Mouse (Mus musculus) hematopoietic stem cell, adult 5-6 weeks (primary cell): Measurements from ENCODE around the gene Hist1h2bb. TPM values are rescaled to one million over a fixed set of nuclear protein-coding genes. Genes with fewer than 3 reads are reported as not detected.
"Not testable (repeated sequence)": the region's sequence is repeated elsewhere in the genome, so short reads cannot be mapped to it uniquely, and the experiment has no call there.

Experiments
- ATAC-seq, 2 experiments: fragments of 125-278 bp in 1 of 2; replicated peaks in 1 of 2; 2 replicates each; pipeline ENCODE4 v1.8.0; 2016 to 2017; ENCODE audit warnings: inconsistent platforms in 2 of 2, mild to moderate bottlenecking in 2 of 2, moderate number of reproducible peaks in 2 of 2, low read depth in 1 of 2, moderate TSS enrichment in 1 of 2; ENCODE audit not compliant: low FRiP score in 2 of 2, poor library complexity in 2 of 2, severe bottlenecking in 2 of 2, insufficient read depth in 1 of 2, low TSS enrichment in 1 of 2
- total RNA-seq: library from RNA; stranded (forward); fragments of 172-1452, 232-1000 nt; gene quantifications from 2 replicates; pipeline ENCODE4 v1.2.3, GENCODE M21; 2017

Hist1h2bb gene
- total RNA-seq = 2,012 and 2,201 TPM in 2 replicates

DNA sequence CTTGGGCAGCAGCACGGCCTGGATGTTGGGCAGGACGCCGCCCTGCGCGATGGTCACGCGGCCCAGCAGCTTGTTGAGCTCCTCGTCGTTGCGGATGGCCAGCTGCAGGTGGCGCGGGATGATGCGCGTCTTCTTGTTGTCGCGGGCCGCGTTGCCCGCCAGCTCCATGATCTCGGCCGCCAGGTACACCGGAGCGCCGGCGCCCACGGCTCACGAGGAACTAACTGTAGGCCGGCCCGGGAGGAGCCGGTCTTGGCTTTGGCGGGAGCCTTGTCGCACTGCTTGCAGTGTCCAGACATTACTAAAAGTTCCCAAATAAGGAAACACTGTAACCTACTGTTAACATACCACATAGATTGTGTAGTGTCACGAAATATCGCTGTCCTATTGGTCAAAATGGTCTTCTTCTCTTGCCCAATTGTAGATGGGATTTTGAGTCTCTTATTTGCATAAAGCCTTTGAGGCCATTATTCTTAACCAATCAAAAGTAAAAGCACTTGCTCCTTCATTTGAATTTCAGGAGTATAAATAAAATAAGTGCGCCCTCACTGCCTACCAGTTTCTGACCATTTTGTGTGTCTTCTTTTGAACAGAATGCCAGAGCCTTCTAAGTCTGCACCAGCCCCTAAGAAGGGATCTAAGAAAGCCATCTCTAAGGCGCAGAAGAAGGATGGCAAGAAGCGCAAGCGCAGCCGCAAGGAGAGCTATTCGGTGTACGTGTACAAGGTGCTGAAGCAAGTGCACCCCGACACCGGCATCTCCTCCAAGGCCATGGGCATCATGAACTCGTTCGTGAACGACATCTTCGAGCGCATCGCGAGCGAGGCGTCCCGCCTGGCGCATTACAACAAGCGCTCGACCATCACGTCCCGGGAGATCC, at the start of gene Hist1h2bb:
Hist1h2bb (plus strand) TSS at position 534 of the 880 bp plus-strand sequence.
- ATAC-seq = peak; percentile 81 to 87

GRCm38 (mm10) chr13:23697491-23698299, 48.8 kb upstream of the Hist1h2bb start:
- ATAC-seq = peak; percentile 34 to 40; a peak in 2 of 4 replicates

DNA sequence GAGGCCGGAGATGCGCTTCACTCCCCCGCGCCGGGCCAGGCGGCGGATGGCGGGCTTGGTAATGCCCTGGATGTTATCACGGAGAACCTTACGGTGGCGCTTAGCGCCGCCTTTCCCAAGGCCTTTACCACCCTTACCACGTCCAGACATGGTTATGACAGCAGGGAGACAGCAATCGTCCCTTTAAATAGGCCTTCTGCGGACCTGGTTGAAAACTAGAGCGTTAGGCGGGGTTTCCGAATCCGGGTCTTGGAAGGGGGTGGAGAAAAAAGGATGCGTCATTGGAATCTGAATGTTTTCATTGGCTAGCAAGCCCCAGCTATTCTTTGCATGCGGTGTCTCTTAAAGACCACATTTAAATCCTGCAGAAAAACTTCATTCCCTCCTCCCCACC, 48.2 kb upstream of the Hist1h2bb start, which contains the start of gene Hist1h4c:
Hist1h4c (minus strand) TSS at position 155 of the 394 bp plus-strand sequence.
- ATAC-seq = peak; percentile 91 to 92

GRCm38 (mm10) chr13:23698996-23699395, 47.5 kb upstream of the Hist1h2bb start:
- ATAC-seq = no peak

GRCm38 (mm10) chr13:23699767-23700166, 46.8 kb upstream of the Hist1h2bb start:
- no peak for ATAC-seq

DNA sequence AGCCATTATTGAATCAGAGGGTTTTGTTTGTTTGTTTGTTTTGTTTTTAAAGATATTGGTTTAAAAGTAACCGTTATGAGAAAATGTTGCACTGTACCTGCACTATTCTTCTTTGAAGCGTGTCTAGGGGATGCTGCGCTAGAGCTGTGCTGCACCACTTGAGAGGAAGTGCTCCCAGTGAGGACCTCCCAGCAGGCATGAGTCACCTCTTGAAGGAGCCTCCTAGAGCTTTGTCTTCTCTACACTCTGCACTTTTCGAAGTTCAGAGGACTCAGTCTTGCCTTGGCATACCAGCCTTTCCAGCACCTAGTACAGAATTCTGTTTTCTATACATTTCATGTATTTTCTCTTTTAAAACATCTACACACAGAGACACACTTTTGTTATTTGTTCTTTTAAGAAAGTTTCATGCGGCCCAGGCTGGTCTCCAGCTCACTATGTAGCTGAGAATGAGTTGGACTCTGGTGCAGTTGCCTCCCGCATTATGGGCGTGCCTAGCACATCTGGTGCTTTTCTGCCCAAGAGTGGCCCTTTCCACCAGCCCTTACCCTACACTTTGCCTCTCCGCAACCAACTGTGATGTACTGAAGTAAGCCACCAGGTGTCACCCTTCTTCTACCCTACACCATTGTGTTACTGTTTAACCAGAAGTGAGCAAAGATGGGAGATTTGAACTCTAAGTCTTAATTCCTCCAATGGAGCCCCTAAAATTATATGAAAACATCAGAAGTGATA, 45.6 kb upstream of the Hist1h2bb start:
- peak; percentile 63 to 68 for ATAC-seq

DNA sequence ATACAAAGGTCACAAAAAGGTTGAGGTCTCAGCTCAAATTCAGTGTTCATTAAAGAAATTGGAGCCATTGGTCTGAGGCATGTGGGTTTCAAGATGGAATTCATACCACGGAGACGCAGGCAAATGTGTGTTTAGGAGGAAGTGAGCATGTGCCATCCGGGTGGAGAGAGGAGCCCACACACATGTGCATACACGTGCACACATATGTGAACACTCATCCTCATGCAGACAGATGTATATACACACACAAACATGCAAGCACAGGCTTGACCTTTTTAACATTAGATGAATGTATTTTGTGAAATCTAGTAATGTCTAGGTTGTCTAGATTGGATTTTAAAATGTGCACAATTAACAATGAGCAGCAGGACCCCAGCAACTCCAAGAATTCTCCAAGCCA, 44.3 kb upstream of the Hist1h2bb start:
- no peak for ATAC-seq

GRCm38 (mm10) chr13:23702801-23703200, 43.7 kb upstream of the Hist1h2bb start:
- ATAC-seq = not testable (repeated sequence)

DNA sequence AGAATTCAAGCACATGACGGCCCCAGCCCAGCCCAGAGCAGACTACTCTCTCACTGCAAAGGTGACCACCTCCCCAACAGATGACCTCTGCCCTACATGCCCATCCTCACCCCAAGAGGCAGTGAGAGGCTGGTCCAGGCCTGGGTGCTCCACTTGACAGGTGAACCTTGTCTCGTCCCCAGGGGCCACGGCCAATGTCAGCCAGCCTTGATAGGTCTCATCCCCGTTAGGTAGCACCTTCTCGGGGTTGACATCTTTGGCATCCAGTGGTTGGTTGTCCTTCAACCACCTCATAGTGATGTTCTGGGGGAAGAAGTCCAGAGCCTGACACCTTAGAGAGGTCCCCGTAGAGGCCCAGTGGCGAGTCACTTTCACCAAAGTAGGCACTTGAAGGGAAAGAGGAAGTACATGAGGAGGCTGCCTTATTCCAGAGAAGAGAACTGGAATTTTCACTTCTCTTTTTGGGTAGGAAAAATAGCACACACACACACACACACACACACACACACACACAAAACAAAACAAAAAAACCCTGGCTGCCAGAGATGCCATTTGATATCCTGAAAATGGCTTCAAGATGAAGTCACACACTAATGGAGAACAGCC, 40.7 kb upstream of the Hist1h2bb start:
- no peak for ATAC-seq

DNA sequence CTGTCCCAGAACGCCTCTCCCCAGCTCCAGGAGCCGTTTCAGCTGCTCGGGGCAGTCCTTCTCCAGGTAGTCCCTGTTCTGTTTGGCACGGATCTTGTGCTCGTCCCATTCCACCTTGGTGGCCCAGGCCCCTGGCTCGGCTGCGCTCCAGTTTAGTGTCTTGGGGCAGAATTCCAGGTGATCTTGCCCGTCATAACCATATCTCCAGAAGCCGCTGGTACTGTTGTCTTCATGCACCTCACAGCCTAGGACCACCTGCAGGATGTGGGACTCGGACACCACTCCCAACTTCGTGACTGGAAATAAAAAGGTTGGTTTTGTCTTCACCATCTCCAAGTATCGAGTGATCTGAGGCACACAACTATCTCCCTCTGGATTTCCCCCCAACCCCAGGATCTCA, 39.8 kb upstream of the Hist1h2bb start:
- ATAC-seq = no peak

DNA sequence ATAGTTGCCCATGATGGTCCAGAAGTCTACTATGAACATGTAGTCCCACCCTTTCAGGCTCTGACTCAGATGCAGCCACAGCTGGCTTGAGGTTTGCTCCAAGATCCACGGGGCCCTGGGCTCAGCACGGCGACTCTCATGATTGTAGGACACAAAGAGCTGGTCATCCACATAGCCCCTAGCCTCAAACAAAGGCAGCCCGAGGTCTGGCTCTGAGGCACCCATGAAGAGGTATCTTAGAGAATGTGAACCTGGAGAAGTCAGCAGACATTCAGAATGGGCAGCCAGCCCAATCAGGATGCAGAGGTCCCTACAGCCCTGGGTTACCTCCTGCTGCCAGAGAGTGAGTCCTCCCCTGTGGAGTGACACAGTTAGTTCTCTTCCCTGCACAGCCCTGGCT, 38.5 kb upstream of the Hist1h2bb start:
- ATAC-seq = no peak

DNA sequence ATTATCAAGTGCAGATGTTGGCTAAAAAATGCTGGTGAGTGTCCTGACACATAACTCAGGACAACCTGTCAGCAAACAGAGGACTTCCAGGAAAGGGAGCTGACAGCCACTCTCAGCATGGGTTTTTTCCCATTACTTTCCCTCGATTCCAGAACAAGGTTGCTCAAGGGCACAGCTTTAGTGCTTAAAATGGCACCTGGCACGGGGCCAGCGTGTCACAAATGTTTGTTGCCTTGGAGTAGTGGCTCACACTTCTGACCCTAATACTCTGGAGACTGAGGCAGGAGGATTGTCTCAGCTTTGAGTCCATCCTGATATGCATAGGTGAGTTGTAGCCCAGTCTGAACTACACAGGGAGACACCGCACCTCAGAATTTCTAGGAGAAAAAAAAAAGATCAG, 37.9 kb upstream of the Hist1h2bb start:
- ATAC-seq = no peak

DNA sequence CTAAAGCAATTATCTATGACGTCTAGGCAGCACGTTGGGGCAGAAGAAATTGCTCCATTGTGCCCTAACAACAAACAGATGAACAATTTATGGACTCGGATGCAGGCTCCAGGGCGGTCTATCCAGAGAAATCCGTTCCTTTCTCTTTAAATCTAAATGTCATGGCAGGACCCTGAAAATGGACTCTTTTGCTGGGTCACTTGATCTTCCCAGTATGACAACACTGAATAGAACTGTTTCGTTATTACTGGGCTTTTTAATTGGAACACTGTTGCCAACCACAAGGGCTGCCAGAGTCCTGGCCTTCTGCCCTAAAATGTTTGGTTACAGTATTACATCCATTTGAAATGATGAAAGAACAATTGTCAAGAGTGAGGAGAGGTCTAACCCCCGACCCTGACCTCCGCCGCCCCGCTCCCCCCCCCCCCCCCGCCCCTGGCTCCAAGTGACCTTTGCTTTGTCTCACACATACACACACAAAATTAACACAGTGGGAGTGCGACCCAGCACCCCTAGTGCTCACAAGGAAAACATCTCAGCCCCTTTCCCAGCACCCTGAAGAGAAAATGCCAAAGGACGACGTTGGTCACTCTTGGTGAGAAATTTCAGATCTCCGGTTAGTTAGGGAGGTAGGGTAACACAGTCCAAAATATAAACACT, 36.7 kb upstream of the Hist1h2bb start:
- no peak for ATAC-seq

GRCm38 (mm10) chr13:23710374-23711089, 36.0 kb upstream of the Hist1h2bb start, which contains the start of gene Hfe:
Hfe (minus strand) TSS chr13:23710854.
- peak; percentile 73 to 90 for ATAC-seq

- no peak for ATAC-seq
Observed at GRCm38 (mm10) chr13:23716261-23717042, 30.1 kb upstream of the Hist1h2bb start.
